Comparison of ENCODE assay signal across 9 mouse cellular contexts in genomic region chr6:90653736-90654135, GRCm38 (mm10). TPM values are rescaled to one million over a fixed set of nuclear protein-coding genes. Genes with fewer than 3 reads are reported as not detected.
DNase-seq lines count a peak whose midpoint lies in the region; ATAC-seq lines count a peak whose summit lies in the region.
"Had no signal": no experiment of that assay in that cellular context is flagged by ENCODE, and none has a peak within 500 bp of the region (broad histone marks: within the 10 kb centered on the region; RNA-seq: fewer than 3 reads in every experiment).

No protein-coding gene starts in this region.

- no peak for ATAC-seq in liver, embryonic 12.5 days
- peak; percentile 78 for ATAC-seq in megakaryocyte-erythroid progenitor cell, adult 5-6 weeks (replicated peaks; ENCODE audit: low FRiP score, low TSS enrichment, poor library complexity, severe bottlenecking)

- H3K4me2 ChIP-seq in liver, embryonic 12.5 days, result no peak overlapping the region

- no peaks in the 10 kb centered on the region for H3K36me3 ChIP-seq in liver, embryonic 12.5 days

- no peaks in the 10 kb centered on the region for H3K27me3 ChIP-seq in liver, embryonic 12.5 days (replicated peaks)

- H3K9me3 ChIP-seq in liver, embryonic 12.5 days (replicated peaks), result no peaks in the 10 kb centered on the region

- peaks cover 18% of the 10 kb centered on the region for H3K4me1 ChIP-seq in liver, embryonic 12.5 days

- H3K9ac ChIP-seq in liver, embryonic 12.5 days, result no peak overlapping the region

- no peak overlapping the region for H3K27ac ChIP-seq in liver, embryonic 12.5 days

- DNase-seq in liver (peak; percentile 64), NIH3T3 (ENCODE audit: low read depth) (peak; percentile 70)
- peak; percentile 52 for DNase-seq in cerebellum, adult 8-10 months
- peak; percentile 71 for DNase-seq in gastrocnemius, postnatal 14 days
- peak; percentile 7 for DNase-seq in large intestine, adult 2 months (ENCODE audit: low read depth, low spot score)
- peak; percentile 64 for DNase-seq in thymus, postnatal 14 days

- intact Hi-C loops in gastrocnemius, postnatal 14 days (cut with DNase I; ENCODE audit: low total_unique reads), result loop anchor here (2.0 kb wide), 1 partner anchor 75 kb away; no protein-coding TSS in a partner anchor

- no peak overlapping the region for H3K4me3 ChIP-seq in liver, embryonic 12.5 days
- H3K4me3 ChIP-seq: megakaryocyte, embryonic 14.5 days had no signal

- WGBS in liver, embryonic 12.5 days (ENCODE audit: insufficient replicate concordance), result 33% methylated on average over 2 of the region's 2 CpGs
- 40% methylated on average over 2 of the region's 2 CpGs for WGBS in large intestine, adult 2 months

RNA-seq across cellular contexts. Expression of gene Slc41a3, which starts 49.2 kb away (rescaled TPM):
- polyA plus RNA-seq in liver, embryonic 12.5 days (2016; fragmentation: Nextera tagmentation; extraction: Ambion mirVana), result 39.7 and 42.4 TPM in 2 replicates
- 10 to 100 TPM; 60.0 to 61.8 TPM for total RNA-seq in gastrocnemius, postnatal 14 days (2021)
- 11.0 and 11.2 TPM in 2 replicates for polyA plus RNA-seq in large intestine, adult 2 months (2012; rRNA removed)
- total RNA-seq in megakaryocyte-erythroid progenitor cell, adult 5-6 weeks (2014; fragmentation: Nextera tagmentation), result 31.4 and 38.5 TPM in 2 replicates
- total RNA-seq in megakaryocyte-erythroid progenitor cell, adult 5-6 weeks (2017), result 11.8 and 14.5 TPM in 2 replicates

Comparison
In these comparisons a context has a peak if more than half of its experiments do, and no peak if none do; other contexts are left out.
1. DNase-seq: peak in every context shown above with its lines; median percentile 71 in gastrocnemius, postnatal 14 days; 70 in NIH3T3; 64 in liver; 64 in thymus, postnatal 14 days; 52 in cerebellum, adult 8-10 months; 7 in large intestine, adult 2 months.